Mouse (Mus musculus): Measurements from ENCODE around the gene Hps6.

DNA sequence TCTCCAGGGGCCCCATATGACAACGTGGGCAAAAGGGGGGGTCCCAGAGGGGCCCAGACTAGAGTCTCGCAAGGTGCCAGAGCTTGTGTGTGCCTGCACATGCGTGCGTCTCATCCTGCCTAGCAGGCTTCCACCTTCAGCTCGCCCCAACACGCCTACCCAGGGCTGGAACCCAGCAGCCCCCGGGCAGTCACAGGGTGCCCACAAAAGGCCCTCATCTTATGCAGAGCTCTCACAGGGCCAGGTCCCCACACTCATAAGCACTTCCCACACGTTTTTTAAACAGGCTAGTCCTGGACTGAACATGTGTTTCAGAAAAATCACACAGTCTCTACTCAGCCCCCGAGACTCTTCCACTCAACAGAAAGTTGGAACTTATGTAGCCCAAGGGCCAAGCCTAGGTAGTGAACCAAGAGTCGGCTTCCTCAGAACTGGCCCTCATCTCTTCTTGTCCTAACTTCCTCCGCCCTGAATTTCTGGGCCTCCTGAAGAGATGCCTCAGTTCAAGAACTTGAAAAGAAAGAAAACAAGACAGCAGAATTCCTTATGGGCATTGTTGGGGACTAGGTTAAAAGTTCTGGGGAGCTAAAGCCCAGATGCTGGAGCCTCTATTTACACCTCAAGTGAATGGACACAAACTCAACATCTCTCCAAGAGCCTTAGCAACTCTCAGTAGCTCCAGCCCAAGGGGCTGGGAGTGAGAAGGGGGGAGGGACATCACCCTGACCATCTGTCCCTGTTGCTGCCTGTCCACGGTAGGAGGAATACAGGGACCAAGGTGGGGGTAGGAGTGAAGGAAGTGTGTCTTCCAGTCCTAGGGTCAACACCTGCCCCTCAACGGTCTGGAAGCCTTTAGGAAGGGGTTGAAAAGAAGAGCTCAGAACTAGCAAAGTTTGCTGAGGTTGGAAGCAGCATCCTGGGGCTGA lies 34.9 kb downstream of the Hps6 start:
- TF ChIP-seq CTCF (IDR thresholded peaks at IDR 0.05) (no peak), EP300 (IDR thresholded peaks at IDR 0.05) (no peak)

Data from lung, postnatal 0 days (tissue).